Mouse (Mus musculus) cerebellum, postnatal 10 days (tissue): Measurements from ENCODE around the gene Acad10.
A peak's percentile ranks its signal among the peaks of the same experiment; 100 is the strongest.
"Not testable (repeated sequence)": the region's sequence is repeated elsewhere in the genome, so short reads cannot be mapped to it uniquely, and the experiment has no call there.

ENCODE experiments used
- DNase-seq, 2 experiments: peaks; one replicate each; pipeline ENCODE4 v3.0.0; 2021; ENCODE audit warnings: mixed read lengths in 2 of 2

Acad10 gene

DNA sequence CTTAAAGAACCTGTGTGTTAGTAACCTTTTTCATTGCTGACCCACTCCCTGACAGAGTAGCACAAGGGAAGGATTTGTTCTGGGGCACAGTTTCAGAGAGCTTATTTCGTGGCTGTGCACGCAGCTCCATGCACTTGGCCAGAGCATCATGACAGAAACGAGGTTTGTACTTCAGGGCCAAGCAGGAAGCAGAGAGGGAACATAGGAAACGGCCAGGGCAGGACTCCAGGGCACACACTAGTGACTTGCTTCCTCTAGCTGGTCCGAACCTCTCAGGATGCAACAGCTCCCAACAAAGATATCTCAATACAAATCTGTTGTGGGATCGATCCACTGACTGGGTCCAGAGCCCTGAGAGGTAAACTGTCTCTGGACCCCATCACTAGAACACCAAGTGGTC is 3.4 kb downstream of the Acad10 start:
- DNase-seq: not testable (repeated sequence)

DNA sequence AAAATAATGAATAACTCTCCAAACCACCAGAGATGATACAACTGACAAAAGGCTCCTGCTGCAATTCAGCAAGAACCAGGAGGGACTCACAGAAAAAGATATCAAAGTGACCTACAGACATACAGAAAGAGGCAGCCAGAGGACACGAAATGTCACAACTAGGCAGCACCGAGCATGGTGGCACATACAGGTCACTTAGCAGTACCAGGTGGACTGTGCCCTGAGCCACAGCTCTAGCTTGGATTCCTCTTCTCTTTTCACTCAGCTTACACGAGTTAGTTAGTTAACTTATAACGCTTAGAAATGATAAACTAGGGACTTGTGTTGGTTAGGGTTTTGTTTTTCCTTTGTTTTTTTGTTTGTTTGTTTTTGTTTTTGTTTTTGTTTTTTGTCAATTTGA is 5.8 kb downstream of the Acad10 start:
- DNase-seq: no peak

DNA sequence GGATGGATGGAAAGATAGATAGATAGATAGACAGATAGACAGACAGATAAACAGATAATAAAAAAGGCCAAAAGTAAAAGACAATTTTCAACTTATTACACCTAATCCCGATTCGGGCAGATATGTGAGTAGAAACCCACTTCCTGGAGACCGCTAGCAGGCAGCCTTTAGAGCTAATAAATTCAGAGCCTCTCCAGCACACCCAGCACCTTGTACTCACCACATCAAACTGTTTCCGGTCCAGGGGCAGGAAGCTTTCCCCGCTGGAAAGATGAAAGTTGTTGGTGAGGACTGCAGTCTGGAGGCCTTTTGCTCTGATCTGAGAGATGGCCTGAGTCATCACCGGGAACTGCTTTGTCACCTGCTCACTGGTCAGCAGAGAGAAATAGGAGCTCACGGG is 11.2 kb downstream of the Acad10 start:
- no peak for DNase-seq

DNA sequence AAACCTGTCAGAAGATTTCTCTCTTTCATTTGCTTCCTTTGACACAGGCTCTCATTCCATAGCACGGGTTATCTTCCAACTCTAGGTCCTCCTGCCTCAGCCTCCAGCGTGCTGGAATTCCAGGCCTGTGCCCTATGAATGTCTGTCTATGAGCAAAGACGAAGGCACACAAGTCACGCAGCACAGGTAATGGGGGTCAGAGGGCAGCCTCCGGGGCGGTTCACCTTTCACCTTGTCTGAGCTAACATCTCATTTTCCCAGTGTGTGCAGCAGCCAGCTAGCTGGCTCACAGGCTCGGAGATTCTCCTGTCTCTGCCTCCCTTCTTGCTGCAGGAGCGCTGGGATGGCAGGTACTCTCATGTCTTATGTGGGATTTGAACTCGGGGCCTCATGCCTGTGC is 20.7 kb downstream of the Acad10 start:
- DNase-seq: no peak

DNA sequence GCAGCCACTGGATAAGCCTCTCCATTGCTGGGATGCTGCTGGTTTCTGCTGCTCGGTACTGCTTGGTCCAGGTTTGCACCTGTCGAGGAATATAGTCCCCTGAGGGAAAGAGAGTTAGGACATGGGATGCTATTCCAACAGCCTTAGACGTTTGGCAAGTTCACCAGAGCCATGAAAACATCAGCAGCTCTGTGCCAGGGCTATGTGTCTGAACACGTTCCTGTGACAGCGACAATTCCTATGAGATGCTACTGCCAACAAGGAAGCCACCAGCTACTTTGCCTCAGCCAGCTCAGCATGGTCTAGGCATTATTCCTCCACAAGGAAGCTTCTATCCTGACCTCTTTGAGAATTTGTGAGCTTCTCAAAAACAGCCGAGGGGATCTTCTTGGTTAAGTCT is 23.0 kb downstream of the Acad10 start:
- DNase-seq: no peak

DNA sequence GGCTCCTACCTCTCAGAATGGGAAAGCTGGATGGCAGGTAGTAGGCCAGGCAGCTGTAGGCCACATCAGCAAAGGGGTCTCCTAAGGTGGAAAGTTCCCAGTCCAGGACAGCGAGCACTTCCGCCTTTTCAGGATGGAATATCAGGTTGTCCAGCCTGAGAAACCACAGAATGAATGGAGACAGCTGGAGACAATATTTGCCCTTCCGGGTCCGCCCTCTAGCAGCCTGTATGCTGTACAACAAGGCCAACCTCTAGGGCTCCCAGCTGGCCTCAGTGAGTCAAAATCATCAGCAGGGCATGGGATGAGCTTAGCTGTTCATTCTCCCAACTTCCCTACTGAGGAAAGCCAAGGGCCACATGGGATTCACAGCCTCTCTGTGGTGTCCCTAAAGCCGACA is 25.6 kb downstream of the Acad10 start:
- no peak for DNase-seq

DNA sequence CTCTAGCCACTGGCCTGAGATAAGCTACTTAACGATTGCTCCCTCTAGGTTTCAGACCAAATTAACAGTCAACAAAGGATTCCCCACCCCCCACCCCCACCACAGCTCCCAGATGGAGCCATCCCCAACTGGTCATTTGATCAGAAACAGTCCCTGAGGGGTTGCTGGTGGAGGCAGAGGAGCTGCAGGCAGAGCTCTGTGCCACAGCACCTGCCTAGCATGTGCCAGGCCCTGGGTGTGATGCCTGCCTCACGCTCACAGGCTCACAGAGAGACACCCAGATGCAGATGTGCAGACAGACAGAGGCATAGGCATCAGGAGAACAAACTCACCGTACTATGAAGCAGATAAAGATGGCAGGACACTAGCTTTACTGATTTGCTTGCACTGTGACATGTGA is 27.5 kb downstream of the Acad10 start:
- no peak for DNase-seq

DNA sequence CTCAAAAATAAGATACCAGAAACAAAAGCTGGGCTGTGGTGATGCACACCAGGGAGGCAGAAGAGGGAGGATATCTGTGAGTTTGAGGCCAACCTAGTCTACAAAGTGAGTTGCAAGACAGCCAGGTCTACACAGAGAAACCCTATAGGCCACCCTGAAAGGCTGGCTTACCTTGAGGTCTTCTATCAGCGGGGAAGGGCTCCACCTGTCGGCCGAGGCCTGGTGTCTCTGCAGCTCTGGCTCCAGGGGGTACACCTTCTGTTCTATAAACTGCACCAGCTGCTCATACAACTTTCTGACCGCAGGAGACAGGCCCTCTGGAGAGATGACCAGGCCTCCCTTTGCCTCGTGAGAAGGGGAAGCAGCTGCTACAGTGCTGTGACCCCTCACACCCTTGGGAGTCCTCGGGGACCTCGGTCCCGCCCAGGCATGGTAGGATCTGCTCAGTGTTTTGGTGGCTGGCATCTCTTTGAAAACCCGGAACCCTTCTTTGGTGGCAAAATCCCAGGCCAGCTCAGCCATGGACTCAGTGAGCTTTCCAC is 29.1 kb downstream of the Acad10 start:
- peak; percentile 45 to 53 for DNase-seq

DNA sequence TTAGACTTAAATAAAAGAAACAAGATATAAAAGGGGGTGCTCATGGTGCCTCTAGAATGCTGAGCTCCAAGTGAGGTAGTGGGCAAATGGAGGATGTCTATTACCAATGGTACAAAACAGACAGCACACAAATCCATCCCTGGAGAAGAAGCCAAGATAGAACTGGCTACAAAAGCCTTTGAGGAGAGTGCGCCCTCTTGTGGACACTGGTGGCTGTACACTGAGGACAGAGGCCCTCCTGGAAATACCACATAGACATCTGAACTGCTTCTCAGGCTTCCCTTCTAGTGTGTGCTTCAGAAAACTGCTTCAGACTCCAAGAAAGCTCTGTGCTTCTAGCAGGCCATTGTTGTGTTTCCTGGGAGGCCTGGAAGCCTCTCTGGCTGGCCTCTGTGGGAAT is 32.4 kb downstream of the Acad10 start:
- peak; percentile 87 to 91 for DNase-seq

DNA sequence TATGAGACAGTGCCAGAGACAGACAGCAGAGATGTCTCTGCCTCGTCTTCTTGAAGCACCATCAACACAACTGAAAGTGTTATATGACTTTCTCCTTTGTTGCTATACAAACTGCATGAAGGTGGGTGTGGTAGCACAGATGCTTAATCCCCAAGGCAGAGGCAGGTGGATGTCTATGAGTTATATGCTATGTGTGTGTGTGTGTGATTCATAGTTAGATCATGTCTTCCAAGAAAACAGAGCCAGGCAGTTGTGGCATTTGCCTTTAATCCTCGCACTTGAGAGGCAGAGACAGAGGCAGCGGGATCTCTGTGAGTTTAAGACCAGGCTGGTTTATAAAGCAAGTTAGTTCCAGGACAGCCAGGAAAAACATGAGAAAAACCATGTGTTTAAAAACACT is 37.1 kb downstream of the Acad10 start:
- DNase-seq: no peak

DNA sequence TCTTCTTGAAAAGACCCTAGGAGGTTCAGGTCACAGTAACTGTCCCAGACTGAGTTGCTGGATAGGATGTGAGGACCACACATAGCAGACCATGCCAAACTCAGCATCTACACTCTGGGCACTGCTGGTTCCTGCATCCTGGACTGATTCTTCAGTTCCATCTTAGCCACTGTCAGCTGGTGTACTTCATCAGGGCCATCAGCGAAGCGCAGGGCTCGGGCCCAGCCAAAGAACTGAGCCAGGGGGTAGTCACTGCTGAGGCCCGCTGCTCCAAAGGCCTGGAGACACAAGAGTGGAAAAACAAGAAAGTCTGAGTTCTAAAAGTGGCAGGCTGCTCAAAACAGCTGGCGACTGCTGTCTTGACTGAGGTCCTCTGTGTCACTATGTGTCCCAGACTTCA is 39.2 kb downstream of the Acad10 start:
- no peak for DNase-seq

DNA sequence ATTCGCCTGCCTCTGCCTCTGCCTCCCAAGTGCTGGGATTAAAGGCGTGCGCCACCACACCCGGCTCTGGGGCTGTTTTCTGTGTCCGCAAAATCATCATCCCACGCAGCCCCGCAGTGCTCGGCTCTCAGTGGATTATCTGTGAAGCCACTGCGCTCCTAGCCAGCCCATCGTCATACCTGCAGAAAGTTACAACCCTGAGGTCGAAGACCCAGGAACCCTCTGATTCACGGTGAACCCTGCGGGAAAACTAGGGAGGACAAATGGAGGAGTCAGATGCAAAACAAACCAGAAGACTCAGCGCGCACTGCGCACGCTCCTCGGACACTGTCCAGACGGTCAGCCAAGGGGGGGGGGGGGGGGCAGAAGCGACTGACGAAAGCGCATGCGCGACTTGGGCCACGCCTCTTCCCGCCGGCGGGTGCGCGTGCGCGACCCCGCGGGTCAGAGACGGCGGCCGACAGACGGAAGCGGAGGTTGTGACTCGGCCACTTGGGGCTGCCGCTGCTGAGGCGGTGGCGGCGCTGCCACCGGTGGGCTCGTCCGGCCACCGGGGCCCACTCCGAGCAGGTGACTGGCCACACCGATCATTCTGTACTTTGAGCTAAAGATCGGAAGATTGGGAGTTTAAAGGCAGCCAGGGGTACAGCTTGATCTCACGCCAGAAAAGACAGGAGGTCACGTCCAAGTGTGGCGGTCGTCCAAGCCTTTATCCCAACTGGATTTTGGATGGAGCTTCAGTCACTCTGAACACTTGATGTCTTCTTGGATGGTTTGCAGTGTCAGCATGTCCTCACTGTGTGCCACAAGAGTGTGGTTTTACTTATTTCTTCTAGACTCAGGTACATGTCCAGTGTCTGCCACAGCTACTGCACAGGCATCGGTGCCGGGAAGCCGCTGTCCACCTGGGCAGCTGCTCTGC is 41.5 kb downstream of the Acad10 start, which contains the start of gene Acad12:
Acad12 (minus strand) TSS at position 347 of the 922 bp plus-strand sequence.
- DNase-seq: peak; percentile 91 to 94

DNA sequence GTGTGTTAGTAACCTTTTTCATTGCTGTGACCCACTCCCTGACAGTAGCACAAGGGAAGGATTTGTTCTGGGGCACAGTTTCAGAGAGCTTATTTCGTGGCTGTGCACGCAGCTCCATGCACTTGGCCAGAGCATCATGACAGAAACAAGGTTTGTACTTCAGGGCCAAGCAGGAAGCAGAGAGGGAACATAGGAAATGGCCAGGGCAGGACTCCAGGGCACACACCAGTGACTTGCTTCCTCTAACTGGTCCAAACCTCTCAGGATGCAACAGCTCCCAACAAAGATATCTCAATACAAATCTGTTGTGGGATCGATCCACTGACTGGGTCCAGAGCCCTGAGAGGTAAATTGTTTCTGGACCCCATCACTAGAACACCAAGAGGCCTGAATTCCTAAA is 45.4 kb downstream of the Acad10 start:
- DNase-seq: not testable (repeated sequence)

DNA sequence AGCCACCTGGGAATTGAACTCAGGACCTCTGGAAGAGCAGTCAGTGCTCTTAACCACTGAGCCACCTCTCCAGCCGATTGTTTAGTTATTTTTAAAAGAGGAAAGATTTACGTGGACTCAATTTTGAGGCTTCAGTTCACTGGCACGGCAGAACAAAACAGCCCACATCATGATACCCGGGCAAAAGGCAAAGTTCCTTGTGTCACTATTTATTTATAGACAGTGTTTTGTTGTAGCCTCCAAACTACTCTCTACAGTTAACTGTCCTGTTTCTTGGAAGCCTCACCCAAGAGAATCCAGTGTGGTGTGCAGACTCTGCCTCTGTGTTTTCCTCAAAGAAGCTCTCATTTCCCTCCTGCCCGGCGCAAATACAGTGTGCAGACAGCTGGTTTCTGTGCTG is 48.3 kb downstream of the Acad10 start:
- DNase-seq: no peak

DNA sequence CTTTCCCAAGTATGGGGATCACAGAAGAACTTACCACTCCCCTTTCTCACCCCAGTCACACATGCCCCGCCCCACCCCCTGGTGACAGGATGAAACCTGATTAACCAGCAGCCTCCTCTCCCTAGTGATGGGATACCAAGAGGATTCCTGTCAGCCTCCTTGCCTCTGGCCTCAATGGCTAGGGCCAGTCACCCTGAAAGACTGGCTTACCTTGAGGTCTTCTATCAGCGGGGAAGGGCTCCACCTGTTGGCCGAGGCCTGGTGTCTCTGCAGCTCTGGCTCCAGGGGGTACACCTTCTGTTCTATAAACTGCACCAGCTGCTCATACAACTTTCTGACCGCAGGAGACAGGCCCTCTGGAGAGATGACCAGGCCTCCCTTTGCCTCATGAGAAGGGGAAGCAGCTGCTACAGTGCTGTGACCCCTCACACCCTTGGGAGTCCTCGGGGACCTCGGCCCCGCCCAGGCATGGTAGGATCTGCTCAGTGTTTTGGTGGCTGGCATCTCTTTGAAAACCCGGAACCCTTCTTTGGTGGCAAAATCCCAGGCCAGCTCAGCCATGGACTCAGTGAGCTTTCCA is 50.7 kb downstream of the Acad10 start:
- not testable (repeated sequence) for DNase-seq

DNA sequence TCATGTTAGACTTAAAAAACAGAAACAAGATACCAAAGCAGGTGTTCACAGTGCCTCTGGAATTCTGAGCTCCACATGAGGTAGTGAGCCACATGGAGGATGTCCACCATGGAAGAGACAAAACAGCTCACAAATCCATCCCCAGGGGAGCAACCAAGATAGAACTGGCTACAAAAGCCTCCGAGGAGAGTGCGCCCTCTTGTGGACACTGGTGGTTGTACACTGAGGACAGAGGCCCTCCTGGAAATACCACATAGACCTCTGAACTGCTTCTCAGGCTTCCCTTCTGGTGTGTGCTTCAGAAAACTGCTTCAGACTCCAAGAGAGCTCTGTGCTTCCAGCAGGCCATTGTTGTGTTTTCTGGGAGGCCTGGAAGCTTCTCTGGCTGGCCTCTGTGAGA is 54.2 kb downstream of the Acad10 start:
- peak; percentile 85 to 89 for DNase-seq

DNA sequence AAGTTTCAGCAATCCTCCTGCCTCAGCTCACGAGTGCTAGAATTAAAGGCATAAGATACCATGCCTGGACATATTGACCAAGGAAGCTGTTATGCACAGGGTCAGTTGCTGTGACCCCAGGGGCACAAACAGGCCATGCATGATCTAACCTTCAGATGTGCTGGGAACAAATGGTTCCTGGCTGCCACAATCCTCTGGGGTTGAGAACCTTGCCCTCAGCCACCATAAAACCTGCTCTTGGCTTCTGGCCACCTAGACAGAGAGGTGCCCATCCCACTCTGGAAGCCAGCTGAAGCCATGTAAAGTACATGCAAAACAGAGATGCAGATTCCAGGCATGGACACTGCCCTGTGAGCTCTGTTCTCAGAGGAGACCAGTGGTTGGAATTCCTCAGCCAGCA is 56.5 kb downstream of the Acad10 start:
- not testable (repeated sequence) for DNase-seq

DNA sequence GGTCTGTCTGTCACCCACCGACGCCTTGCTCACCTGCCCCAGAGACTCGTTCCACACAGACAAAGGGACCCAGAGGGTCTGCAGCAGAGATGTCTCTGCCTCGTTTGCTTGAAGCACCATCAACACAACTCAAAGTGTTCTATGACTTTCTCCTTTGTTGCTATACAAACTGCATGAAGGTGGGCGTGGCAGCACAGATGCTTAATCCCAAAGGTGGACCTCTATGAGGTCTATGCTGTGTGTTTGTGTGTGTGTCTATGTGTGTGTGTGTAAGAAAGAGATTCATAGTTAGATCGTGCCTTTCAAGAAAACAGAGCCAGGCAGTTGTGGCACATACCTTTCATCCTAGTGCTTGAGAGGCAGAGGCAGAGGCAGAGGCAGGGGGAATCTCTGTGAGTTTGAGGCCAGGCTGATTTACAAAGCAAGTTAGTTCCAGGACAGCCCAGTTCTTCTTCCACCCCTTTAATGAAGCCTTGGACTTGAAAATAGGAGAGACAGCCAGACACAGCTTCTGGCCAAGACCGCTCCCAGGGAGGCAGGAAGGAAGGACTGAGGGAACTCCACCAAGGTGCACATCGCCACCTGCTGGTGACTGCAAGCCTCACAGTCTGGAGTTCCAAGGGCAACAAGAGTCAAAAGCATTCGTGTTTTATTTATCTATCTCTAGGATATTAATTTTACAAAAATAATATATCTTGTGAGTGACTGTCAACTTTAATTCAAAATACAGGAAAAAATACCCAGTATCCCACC is 58.6 kb downstream of the Acad10 start:
- peak; percentile 93 to 94 for DNase-seq

DNA sequence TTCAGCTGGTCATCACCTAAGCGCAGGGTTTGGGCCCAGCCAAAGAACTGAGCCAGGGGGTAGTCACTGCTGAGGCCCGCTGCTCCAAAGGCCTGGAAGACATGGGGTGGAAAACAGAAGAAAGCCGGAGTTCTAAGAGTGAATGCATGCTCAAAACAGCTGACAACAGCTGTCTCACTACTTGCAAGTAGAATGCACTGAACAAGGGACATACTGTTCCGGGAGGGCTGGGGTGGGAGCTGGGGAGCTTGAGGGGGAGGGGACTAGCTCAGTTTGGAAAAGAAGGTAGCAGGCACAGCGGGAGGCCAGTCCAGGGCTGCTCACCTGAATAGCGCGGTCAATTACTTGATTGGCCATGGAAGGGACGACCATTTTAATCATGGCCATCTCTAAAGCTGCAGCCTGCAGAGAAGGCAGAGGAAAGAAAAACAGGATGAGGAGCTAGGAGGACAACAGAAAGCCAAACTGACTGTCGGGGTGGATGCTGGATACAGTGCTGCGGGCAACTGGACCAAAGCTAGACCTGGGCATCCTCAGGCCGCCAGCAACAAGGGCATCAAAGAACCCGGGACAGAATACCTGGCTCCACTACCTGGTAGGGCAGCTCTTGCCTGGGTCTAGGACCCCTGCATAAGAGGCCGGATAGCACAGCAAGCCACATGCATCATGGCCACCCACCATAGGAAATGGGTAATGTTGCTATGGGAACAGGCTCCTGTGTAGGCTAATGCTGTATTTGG is 61.3 kb downstream of the Acad10 start:
- no peak for DNase-seq

DNA sequence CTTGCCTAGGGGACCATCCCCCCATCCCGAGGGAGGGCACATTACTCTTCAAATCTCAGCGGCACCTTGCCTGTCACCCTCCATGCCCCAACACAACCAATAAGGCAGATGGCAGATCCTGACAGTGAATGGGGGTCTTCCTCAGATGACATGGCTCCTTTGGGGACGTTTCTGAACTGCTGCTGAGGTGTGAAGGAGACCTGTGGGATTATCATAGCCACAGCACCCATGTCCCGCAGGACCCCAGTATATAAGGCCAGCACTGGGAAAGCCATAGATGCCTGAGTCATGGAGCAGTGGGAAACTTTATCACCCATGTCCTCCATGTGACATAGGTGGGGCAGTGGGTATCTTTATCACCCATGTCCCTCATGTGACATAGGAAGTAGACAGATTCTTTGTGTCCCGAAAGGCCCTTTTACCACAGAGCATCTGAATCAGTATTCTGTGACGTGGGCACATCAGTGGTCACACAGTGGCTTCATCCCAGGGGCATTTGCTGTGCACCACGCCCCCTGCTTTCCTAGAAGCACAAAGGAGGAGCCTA is 62.2 kb downstream of the Acad10 start:
- no peak for DNase-seq

DNA sequence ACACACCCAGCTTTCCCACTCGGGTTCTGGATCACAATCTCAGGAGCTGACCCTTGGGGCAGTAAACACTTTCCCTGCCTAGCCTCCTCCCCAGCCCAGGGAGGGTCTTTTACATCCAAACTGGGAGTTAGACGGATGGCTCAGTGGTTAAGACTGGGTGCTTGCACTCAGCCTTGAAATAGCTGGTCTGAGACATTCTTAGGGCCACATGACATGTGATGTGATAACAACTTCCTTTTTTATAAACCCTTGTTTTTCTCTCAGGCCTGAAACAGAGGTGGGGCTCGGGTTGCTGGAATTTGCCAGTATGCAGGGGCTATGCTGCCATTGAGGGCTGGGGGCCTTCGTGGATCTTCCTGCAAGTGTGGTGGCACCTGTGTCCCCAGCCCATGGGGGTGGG is 63.0 kb downstream of the Acad10 start:
- no peak for DNase-seq

DNA sequence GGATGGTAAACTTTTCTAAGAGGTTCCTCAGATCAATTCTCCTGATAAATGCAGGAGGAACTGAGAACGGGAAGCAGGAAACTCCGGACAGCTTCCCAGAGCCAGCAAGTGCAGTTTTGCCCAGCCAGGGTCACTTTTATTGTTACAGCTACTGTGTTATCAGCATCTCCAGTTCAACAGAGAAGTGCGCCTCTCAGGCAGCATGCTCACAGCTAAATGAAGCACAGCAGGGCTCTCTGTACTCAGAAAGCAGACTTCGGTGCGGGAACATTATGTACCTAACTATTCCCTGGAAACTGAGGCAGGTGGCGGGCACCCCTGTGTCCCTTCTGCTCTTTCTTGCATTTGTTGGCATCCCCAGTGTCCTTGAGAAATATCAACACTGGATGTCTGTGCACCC is 64.1 kb downstream of the Acad10 start:
- DNase-seq: no peak
